Mouse (Mus musculus) liver, embryonic 11.5 days (tissue): ENCODE measurements around the gene Pafah2. TPM values are rescaled to one million over a fixed set of nuclear protein-coding genes. Genes with fewer than 3 reads are reported as not detected.
"Not testable (repeated sequence)": the region's sequence is repeated elsewhere in the genome, so short reads cannot be mapped to it uniquely, and the experiment has no call there.

ENCODE experiments used
- ATAC-seq: fragments of 200-750 bp; cut with Nextera tagmentation; replicated peaks from 2 replicates; pipeline ENCODE4 v1.8.0; 2017; ENCODE audit warnings: moderate number of reproducible peaks, mild to moderate bottlenecking, moderate TSS enrichment, moderate library complexity; ENCODE audit not compliant: low FRiP score
- DNase-seq: peaks from one replicate; pipeline ENCODE4 v3.0.0-alpha.2; 2017; ENCODE audit warnings: low spot score
- H3K27ac ChIP-seq: fragments of 300-500 bp; sonication (generic); 2 replicates; pipeline ENCODE4 v1.5.1; 2014; ENCODE audit warnings: mild to moderate bottlenecking, low read depth, low read length, control low read depth
- H3K27me3 ChIP-seq: fragments of 300-500 bp; sonication (generic); replicated peaks from 2 replicates; pipeline ENCODE4 v1.6.1; 2014; ENCODE audit warnings: low read length, mixed read lengths; ENCODE audit not compliant: control insufficient read depth, insufficient read depth
- H3K36me3 ChIP-seq: fragments of 300-500 bp; sonication (generic); 2 replicates; pipeline ENCODE4 v1.6.1; 2014; ENCODE audit warnings: mild to moderate bottlenecking, low read length, moderate library complexity, mixed read lengths; ENCODE audit not compliant: control insufficient read depth, insufficient read depth
- H3K4me1 ChIP-seq: fragments of 300-500 bp; sonication (generic); replicated peaks from 2 replicates; pipeline ENCODE4 v1.6.1; 2014; ENCODE audit warnings: low read length, mixed read lengths; ENCODE audit not compliant: control insufficient read depth, insufficient read depth
- H3K4me2 ChIP-seq: fragments of 300-500 bp; sonication (generic); 2 replicates; pipeline ENCODE4 v1.6.1; 2014; ENCODE audit warnings: mild to moderate bottlenecking, control low read depth, moderate library complexity
- H3K4me3 ChIP-seq: fragments of 300-500 bp; sonication (generic); 2 replicates; pipeline ENCODE4 v1.5.1; 2014; ENCODE audit warnings: low read depth, low read length, control low read depth
- H3K9ac ChIP-seq: fragments of 300-500 bp; sonication (generic); 2 replicates; pipeline ENCODE4 v1.6.1; 2014; ENCODE audit warnings: low read depth, low read length, control low read depth
- H3K9me3 ChIP-seq: fragments of 300-500 bp; sonication (generic); 2 replicates; pipeline ENCODE4 v1.6.1; 2016; ENCODE audit warnings: low read length, inconsistent platforms, mixed read lengths; ENCODE audit not compliant: control insufficient read depth
- WGBS: fragments of 180-500 bp; shearing (Covaris S2); extraction: QIAGEN DNeasy Blood & Tissue Kit; methylation state at CpG from one replicate; pipeline ENCODE4 v1.1.7; 2014; 5-methylcytosine and 5-hydroxymethylcytosine counted together
- polyA plus RNA-seq: library from polyadenylated mRNA; unstranded; fragments of >200 nt; fragmentation: Nextera tagmentation; extraction: Ambion mirVana; gene quantifications from 2 replicates; pipeline ENCODE4 v1.2.1, GENCODE M21; 2014

Gene Pafah2
- polyA plus RNA-seq, 1 experiment from 2014 or later = 7.9 TPM

DNA sequence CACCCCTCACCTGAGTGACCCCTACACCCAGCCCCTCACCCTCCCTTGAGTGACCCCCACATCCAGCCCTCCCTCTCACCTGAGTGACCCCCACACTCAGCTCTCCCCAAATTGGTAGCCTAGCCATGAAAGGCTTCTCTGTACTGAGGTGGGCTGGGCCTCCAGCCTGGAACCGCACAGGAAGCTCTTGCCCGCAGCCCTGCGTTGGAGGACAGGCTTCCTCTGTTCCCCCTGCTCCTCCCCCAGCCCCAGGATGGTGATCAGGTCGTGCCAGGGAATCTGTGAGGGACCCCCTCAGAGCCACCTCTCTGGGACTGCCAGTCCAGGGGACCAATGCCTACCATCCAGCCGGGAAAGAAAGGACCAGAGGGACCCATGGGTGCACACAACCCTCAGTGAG is 30.8 kb upstream of the Pafah2 start:
- H3K27me3 ChIP-seq = peaks cover 29% of the 10 kb centered on the region
- H3K4me1 ChIP-seq = no peaks in the 10 kb centered on the region
- no peak overlapping the region for H3K4me2 ChIP-seq
- no peaks in the 10 kb centered on the region for H3K36me3 ChIP-seq
- no peak overlapping the region for H3K4me3 ChIP-seq
- DNase-seq (no peak), ATAC-seq (no peak)
- no peak overlapping the region for H3K9ac ChIP-seq
- no peaks in the 10 kb centered on the region for H3K9me3 ChIP-seq
- H3K27ac ChIP-seq = no peak overlapping the region
- 24% methylated on average over 5 of the region's 5 CpGs for WGBS

DNA sequence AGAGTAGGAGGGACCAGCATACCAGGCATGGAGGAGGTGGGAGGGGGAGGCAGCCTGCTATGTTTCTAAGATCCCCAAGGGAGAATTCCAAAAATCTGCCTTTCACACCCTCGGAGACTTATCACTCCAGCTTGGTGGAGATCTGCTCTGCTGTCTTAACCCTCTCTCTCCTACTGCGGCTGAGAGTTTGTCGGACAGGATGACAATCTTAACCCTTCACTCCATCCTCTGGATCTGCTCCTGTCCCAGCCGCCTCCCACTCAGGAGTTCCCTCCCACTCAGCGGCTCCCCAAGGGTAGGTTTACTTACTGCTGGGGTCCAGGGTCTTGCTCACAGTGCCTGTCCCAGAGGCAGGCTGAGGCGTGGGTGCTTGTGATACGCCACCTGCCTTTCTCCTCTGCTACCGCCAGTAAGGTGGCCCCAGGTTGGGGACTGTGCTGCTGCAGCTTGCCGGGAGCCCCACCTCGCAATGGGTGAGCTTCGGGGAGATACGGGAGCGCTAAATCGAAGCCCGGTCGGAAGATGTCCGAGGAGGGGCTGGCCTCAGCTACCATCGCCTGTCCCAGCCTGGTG is 25.4 kb upstream of the Pafah2 start:
- Histone ChIP-seq H3K9ac (no peak overlapping the region), H3K27me3 (peaks cover 48% of the 10 kb centered on the region), H3K9me3 (no peaks in the 10 kb centered on the region), H3K4me3 (peak overlapping the region; percentile 32), H3K36me3 (no peaks in the 10 kb centered on the region), H3K27ac (no peak overlapping the region), H3K4me1 (peaks cover 12% of the 10 kb centered on the region), H3K4me2 (peak overlapping the region; percentile 67)
- no peak for ATAC-seq
- WGBS = 3% methylated on average over 18 of the region's 18 CpGs
- DNase-seq = no peak

DNA sequence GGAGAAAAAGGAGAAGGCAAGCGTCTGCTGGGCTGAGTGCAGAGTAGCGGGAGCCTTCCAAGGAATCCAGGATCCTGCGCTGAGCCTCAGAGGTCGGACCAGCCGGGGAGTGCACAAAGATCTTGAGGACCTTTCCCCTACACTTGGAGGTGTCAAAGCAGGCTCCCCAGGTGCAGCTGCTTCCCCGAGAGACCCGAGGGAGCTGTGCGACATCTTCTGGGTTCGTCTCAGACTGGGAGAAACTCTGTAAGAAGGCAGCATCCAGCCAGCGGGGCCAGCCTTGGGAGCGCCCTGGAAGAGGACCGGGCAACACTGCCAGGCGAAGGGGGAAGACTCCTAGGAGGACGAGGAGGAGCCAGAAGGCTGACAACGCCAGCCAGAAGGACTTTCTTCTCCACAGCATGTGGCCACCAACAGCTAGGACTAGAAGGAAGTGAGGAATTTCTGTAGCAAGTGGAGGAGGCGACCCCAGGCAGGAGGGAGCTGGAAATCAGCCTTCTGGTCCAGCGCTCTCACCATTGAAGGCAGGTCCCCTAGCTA is 24.7 kb upstream of the Pafah2 start:
- DNase-seq (no peak), ATAC-seq (no peak)
- Histone ChIP-seq H3K9ac (no peak overlapping the region), H3K9me3 (no peaks in the 10 kb centered on the region), H3K27me3 (peaks cover 48% of the 10 kb centered on the region), H3K4me3 (peak overlapping the region; percentile 32), H3K36me3 (no peaks in the 10 kb centered on the region), H3K4me2 (peak overlapping the region; percentile 67), H3K4me1 (peaks cover 12% of the 10 kb centered on the region), H3K27ac (no peak overlapping the region)
- 1% methylated on average over 17 of the region's 17 CpGs for WGBS

DNA sequence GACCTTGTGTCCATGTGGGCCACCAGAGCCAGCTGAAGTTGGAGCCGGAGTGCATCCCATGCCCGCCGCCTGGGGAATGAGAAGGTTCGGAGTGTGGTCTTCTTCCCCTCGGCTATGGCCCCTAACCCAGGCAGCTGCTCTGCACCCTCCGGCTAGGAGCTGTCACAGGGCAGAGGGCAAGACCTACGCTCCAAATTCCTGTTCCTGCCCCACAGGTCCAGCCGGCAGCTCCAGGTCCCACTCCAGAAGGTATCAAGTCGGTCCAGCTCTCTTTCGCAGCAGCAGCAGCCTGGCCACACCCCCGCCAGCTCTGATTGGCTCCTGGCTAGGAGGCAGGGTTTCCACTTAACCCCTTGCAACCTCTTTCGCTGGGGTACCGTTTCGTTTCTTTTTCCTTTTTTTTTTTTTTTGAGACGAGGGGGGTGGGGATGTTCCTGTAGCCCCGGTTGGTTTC is 23.8 kb upstream of the Pafah2 start:
- H3K4me3 ChIP-seq = peak overlapping the region; percentile 32
- peak; percentile 72 for DNase-seq
- H3K27ac ChIP-seq = no peak overlapping the region
- H3K4me1 ChIP-seq = peaks cover 12% of the 10 kb centered on the region
- H3K9me3 ChIP-seq = no peaks in the 10 kb centered on the region
- H3K4me2 ChIP-seq = peak overlapping the region; percentile 67
- peaks cover 46% of the 10 kb centered on the region for H3K27me3 ChIP-seq
- no peak; the same call in 1 of the 2 replicates for ATAC-seq
- WGBS = under 1% methylated on average over 16 of the region's 16 CpGs
- H3K36me3 ChIP-seq = no peaks in the 10 kb centered on the region
- no peak overlapping the region for H3K9ac ChIP-seq

DNA sequence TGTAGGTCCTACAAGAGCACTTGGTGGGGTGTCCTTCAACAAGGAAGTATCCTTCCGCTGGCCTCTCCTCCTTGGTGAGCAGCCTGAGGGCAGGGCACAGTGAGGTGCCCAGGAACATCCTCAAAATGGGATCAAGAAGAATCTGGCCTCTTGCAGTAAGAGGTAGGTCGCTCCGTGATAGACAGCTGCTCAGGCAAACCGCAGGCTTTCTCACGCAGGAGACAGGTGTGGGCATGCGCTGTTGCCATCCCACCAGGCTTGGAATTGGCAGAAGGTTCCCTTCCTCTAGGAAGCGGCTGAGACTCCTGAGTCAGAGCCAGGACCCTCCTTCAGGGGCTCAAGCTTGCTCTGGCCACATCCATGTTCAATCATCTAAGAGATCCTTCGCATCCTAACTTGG is 22.8 kb upstream of the Pafah2 start:
- Histone ChIP-seq H3K4me2 (no peak overlapping the region), H3K4me3 (no peak overlapping the region), H3K36me3 (no peaks in the 10 kb centered on the region), H3K9ac (no peak overlapping the region), H3K27ac (no peak overlapping the region), H3K4me1 (peaks cover 12% of the 10 kb centered on the region), H3K27me3 (peaks cover 46% of the 10 kb centered on the region), H3K9me3 (no peaks in the 10 kb centered on the region)
- WGBS = 75% methylated on average over 8 of the region's 8 CpGs
- DNase-seq (no peak), ATAC-seq (no peak)

DNA sequence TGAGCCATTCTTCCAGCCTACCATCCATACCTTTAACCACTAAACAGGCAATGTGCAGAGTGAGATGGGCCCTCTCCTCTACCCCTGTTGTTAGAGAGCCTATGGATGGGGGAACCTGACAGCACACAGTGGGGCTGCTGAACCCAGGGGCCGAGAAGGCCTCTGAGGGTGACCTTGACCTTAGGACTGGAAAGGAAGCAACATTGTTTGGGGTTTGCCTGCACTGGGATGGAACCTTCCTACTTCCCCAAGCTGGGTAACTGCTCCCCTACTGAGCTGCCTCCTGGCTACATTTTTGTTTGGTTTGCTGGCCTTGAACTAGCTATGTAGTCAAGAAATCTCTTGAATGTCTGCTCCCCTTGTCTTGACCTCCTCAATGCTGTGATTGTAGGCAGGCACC is 21.8 kb upstream of the Pafah2 start:
- 35% methylated on average over 1 of the region's 1 CpGs for WGBS
- no peak overlapping the region for H3K27ac ChIP-seq

DNA sequence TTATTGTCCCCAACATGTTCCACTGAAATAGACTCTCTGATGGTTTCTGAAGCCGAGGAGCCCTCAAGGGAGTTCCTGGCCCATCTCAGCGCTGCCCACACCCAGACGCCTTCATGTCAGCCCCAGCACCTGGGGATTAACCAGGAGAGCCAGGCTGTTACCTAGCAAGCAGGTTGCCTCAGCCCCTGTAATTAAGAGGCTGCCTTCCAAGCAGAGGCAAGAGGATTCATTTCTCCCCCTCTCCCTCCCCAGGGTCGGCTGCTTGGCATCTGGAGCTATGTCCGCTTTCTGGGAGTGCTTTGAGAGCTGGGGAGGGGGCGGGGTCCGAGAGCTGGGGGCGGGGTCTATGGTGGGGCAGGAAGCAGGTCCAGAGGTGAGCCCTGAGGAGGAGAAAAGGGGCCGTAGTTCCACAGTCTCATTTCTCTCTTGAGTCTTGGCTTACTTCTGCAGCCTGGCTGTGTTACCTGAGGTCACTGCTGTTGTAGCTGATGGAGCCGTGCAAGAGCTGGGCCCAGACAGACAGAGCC is 18.0 kb upstream of the Pafah2 start:
- DNase-seq = no peak
- no peak for ATAC-seq
- H3K27ac ChIP-seq = no peak overlapping the region
- H3K4me3 ChIP-seq = no peak overlapping the region
- H3K9me3 ChIP-seq = no peaks in the 10 kb centered on the region
- WGBS = 45% methylated on average over 10 of the region's 10 CpGs
- H3K27me3 ChIP-seq = peaks cover 2% of the 10 kb centered on the region
- no peaks in the 10 kb centered on the region for H3K36me3 ChIP-seq
- no peak overlapping the region for H3K4me2 ChIP-seq
- no peaks in the 10 kb centered on the region for H3K4me1 ChIP-seq
- H3K9ac ChIP-seq = no peak overlapping the region

More for the DNA sequence above, 21.8 kb upstream of the Pafah2 start:
- H3K4me3 ChIP-seq = no peak overlapping the region
- H3K4me2 ChIP-seq = no peak overlapping the region
- peaks cover 12% of the 10 kb centered on the region for H3K4me1 ChIP-seq
- H3K27me3 ChIP-seq = peaks cover 36% of the 10 kb centered on the region
- no peaks in the 10 kb centered on the region for H3K9me3 ChIP-seq
- no peaks in the 10 kb centered on the region for H3K36me3 ChIP-seq
- H3K9ac ChIP-seq = no peak overlapping the region
- DNase-seq (no peak), ATAC-seq (no peak)

DNA sequence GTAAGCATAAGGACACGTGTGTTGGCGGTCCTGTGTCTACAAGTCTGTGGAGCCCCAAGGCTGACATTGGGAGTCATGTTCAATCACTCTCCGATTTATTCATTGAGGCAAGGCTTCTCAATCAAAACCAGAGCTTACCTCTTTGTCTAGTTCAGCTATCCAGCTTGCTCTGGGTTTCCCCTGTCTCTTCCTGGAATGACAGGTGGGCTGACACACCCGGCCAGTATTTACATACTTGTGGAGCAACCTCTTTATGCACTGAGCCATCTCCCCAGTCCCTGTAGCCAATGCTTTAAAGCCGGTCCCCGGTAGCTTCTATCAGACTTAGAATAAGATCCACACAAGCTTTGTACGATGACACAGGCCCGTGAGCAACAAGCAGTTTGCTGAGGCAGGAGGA is 16.6 kb upstream of the Pafah2 start:
- Histone ChIP-seq H3K4me2 (no peak overlapping the region), H3K9me3 (no peaks in the 10 kb centered on the region), H3K36me3 (no peaks in the 10 kb centered on the region), H3K27me3 (no peaks in the 10 kb centered on the region), H3K27ac (no peak overlapping the region), H3K4me3 (no peak overlapping the region), H3K9ac (no peak overlapping the region), H3K4me1 (no peaks in the 10 kb centered on the region)
- 76% methylated on average over 8 of the region's 8 CpGs for WGBS
- no peak for ATAC-seq
- DNase-seq = no peak

DNA sequence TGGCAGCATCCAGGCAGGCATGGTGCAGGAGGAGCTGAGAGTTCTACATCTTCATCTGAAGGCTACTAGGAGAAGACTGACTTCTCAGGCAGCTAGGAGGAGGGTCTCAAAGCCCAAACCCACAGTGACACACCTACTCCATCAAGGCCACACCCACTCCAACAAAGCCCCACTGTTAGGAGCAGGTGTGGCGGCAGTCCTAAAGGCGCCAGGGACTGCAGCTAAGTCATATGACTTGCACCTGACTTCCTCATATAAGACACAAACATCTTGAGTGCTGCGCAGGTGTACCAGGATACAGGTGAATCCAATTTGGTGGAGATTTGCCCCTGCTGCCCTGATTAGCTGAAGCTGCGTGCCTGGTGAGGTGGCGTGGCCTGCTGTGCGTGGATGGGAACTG is 12.4 kb upstream of the Pafah2 start, which contains the start of gene Extl1:
Extl1 (minus strand) TSS at position 101 of the 400 bp plus-strand sequence.
- H3K9me3 ChIP-seq, H3K4me3 ChIP-seq, H3K27ac ChIP-seq, H3K4me2 ChIP-seq, H3K27me3 ChIP-seq, ATAC-seq, H3K36me3 ChIP-seq, H3K4me1 ChIP-seq, DNase-seq, H3K9ac ChIP-seq: not testable (repeated sequence)
- 95% methylated on average over 2 of the region's 6 CpGs for WGBS
